Mouse (Mus musculus): ENCODE measurements around the gene Arx. TPM values are rescaled to one million over a fixed set of nuclear protein-coding genes. Genes with fewer than 3 reads are reported as not detected.

Gene Arx
- polyA plus RNA-seq, 1 experiment from 2014 or later: 51.3 TPM

DNA sequence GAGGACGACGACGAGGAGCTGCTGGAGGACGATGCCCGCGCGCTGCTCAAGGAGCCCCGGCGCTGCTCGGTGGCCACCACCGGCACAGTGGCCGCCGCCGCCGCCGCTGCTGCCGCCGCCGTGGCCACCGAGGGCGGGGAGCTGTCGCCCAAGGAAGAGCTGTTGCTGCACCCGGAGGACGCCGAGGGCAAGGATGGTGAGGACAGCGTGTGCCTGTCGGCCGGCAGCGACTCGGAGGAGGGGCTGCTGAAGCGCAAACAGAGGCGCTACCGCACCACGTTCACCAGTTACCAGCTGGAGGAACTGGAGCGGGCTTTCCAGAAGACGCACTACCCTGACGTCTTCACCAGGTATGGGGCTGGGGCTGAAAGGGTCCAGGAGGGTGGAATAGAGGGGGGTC, 2.8 kb downstream of the Arx start:
- Histone ChIP-seq H3K36me3 (ENCODE audit: control insufficient read depth, insufficient read depth, low read length) (no peaks in the 10 kb centered on the region), H3K27ac (ENCODE audit: low read depth, low read length) (peak overlapping the region; percentile 57; the same call in 1 of the 2 replicates), H3K9ac (ENCODE audit: low read length) (peak overlapping the region; percentile 80), H3K9me3 (ENCODE audit: control insufficient read depth, low read length) (no peaks in the 10 kb centered on the region), H3K4me2 (ENCODE audit: low read depth, low read length, severe bottlenecking) (peak overlapping the region; percentile 53), H3K27me3 (ENCODE audit: control insufficient read depth, insufficient read depth, low read length) (no peaks in the 10 kb centered on the region; the same call in 1 of the 2 replicates), H3K4me3 (ENCODE audit: low read depth, low read length) (peak overlapping the region; percentile 58), H3K4me1 (replicated peaks; ENCODE audit: control insufficient read depth, insufficient read depth, low read length) (no peaks in the 10 kb centered on the region)
- DNase-seq (ENCODE audit: low spot score) (peak; percentile 62), ATAC-seq (replicated peaks; ENCODE audit: low FRiP score) (no peak)
- 6% methylated on average over 33 of the region's 37 CpGs for WGBS

DNA sequence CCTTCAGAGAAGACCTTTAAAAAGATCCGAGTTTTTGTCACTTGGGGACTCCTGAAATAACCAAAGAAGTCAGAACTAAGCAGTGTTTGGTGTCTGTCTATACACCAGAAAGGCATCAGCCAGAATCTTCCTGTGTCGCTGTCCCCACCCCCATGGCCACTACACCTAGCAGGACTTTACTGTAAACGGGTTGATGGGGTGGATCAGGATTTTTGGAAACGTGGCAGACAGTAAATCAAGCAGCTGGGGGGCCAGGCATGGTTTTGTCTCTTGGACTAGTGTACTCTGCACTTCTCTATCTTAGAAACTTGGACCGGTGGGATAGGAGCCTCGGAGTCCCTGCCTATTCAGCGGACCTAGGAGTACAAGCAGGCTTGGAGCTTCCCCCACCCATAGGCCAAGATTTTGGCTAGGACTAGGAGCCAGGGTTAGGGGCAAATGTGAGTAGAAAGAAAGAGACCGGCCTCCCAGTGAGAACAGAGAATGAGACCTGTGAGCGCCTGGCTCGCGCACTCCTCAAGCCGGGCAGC, 3.7 kb downstream of the Arx start:
- Histone ChIP-seq H3K9ac (ENCODE audit: low read length) (peak overlapping the region; percentile 80), H3K27me3 (ENCODE audit: control insufficient read depth, insufficient read depth, low read length) (no peaks in the 10 kb centered on the region; the same call in 1 of the 2 replicates)
- no peak for DNase-seq (ENCODE audit: low spot score)

DNA sequence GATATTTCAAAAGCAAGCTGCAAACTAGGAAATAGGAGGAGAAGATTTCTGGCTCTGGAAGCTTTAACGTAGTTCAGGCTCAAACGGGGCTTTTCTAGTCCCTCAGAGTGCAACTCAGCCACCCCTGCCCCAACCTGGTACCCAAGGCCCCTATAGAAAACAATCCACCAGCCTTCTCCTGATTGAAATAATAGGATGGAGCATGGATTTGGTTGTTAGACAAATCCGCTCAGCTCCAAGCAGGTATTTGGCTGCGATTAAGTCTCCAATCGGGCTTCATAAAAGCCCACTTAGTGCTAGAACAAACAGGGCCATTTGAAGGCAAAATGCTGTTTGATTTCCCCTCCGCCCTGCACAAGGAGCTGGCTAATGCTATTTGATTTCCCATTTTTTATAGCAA, 5.8 kb downstream of the Arx start:
- peak overlapping the region; percentile 64 for H3K27ac ChIP-seq (ENCODE audit: low read depth, low read length)
- ATAC-seq (replicated peaks; ENCODE audit: low FRiP score): no peak
- 22% methylated on average over 6 of the region's 6 CpGs for WGBS
- H3K27me3 ChIP-seq (ENCODE audit: control insufficient read depth, insufficient read depth, low read length): peaks cover 2% of the 10 kb centered on the region
- no peaks in the 10 kb centered on the region for H3K4me1 ChIP-seq (replicated peaks; ENCODE audit: control insufficient read depth, insufficient read depth, low read length)
- H3K36me3 ChIP-seq (ENCODE audit: control insufficient read depth, insufficient read depth, low read length): no peaks in the 10 kb centered on the region
- no peak for DNase-seq (ENCODE audit: low spot score)
- peak overlapping the region; percentile 53 for H3K4me2 ChIP-seq (ENCODE audit: low read depth, low read length, severe bottlenecking)
- H3K9me3 ChIP-seq (ENCODE audit: control insufficient read depth, low read length): no peaks in the 10 kb centered on the region
- peak overlapping the region; percentile 58 for H3K4me3 ChIP-seq (ENCODE audit: low read depth, low read length)
- H3K9ac ChIP-seq (ENCODE audit: low read length): peak overlapping the region; percentile 80

More for the DNA sequence above, 3.7 kb downstream of the Arx start:
- H3K9me3 ChIP-seq (ENCODE audit: control insufficient read depth, low read length): no peaks in the 10 kb centered on the region
- H3K4me2 ChIP-seq (ENCODE audit: low read depth, low read length, severe bottlenecking): peak overlapping the region; percentile 53
- 19% methylated on average over 12 of the region's 12 CpGs for WGBS
- peak overlapping the region; percentile 58 for H3K4me3 ChIP-seq (ENCODE audit: low read depth, low read length)
- no peaks in the 10 kb centered on the region for H3K36me3 ChIP-seq (ENCODE audit: control insufficient read depth, insufficient read depth, low read length)
- H3K4me1 ChIP-seq (replicated peaks; ENCODE audit: control insufficient read depth, insufficient read depth, low read length): no peaks in the 10 kb centered on the region
- H3K27ac ChIP-seq (ENCODE audit: low read depth, low read length): peak overlapping the region; percentile 57
- no peak for ATAC-seq (replicated peaks; ENCODE audit: low FRiP score)

DNA sequence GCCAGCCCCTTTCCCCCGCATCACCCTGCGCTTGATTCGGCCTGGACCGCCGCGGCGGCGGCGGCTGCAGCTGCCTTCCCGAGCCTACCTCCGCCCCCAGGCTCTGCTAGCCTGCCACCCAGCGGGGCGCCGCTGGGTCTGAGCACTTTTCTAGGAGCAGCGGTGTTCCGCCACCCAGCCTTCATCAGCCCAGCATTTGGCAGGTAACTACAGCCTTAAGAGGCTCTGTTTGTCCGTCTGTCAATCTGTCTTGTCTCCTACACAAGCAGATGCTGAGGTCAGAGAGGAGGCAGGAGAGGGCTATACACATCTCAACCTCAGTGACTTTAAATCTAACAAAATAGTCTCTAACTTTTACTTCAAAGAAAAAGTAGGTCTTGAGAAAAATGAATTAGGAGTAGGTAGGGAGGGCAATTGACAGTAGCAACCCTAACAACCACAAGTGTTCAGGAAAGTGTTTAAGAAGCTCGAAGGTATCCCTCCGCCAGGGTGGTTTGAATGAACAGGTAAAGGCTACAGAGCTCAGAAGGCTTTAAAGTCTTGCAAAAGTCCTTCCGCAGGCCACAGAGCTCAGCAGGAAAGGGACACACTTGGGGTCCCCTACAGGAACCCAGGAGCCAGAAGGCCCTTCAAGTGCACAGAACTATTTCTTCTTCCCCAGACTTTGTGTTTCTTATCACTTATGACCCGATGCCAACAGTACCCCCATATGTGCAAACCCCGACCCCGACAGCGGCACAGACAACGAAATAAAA, 8.7 kb downstream of the Arx start:
- H3K4me2 ChIP-seq (ENCODE audit: low read depth, low read length, severe bottlenecking): peak overlapping the region; percentile 38
- peaks cover 2% of the 10 kb centered on the region for H3K27me3 ChIP-seq (ENCODE audit: control insufficient read depth, insufficient read depth, low read length)
- H3K36me3 ChIP-seq (ENCODE audit: control insufficient read depth, insufficient read depth, low read length): no peaks in the 10 kb centered on the region
- H3K27ac ChIP-seq (ENCODE audit: low read depth, low read length): peak overlapping the region; percentile 66
- no peak for ATAC-seq (replicated peaks; ENCODE audit: low FRiP score)
- 0 out of 2 replicates have a peak, but pooled peaks cover 4% of the 10 kb centered on the region for H3K4me1 ChIP-seq (replicated peaks; ENCODE audit: control insufficient read depth, insufficient read depth, low read length)
- peak; percentile 54 for DNase-seq (ENCODE audit: low spot score)
- H3K4me3 ChIP-seq (ENCODE audit: low read depth, low read length): peak overlapping the region; percentile 9; the same call in 1 of the 2 replicates
- H3K9ac ChIP-seq (ENCODE audit: low read length): peak overlapping the region; percentile 43
- H3K9me3 ChIP-seq (ENCODE audit: control insufficient read depth, low read length): no peaks in the 10 kb centered on the region
- 18% methylated on average over 25 of the region's 25 CpGs for WGBS

DNA sequence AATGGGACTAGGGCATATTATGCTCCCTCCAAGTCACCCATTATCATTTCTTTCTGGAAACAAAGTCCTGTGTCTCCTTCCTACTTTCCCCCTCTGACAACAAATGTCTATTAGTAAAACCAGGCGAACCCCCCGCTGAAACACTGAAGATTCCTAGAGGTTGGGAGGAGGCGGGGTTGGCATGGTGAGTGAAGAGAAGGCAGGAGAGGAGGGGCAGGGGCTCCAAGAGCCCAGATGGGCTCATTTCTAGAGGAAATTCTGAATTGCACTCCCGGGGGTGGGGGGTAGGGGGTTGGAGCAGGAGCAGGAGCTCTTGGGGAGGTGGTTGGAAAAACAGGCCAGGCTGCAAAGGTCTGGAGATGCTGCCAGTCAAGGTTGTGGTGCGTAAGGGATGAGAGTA, 9.6 kb downstream of the Arx start:
- no peak for ATAC-seq (replicated peaks; ENCODE audit: low FRiP score)
- 0 out of 2 replicates have a peak overlapping the region, but pooled peaks have one; percentile 5 for H3K4me3 ChIP-seq (ENCODE audit: low read depth, low read length)
- H3K9me3 ChIP-seq (ENCODE audit: control insufficient read depth, low read length): no peaks in the 10 kb centered on the region
- H3K27ac ChIP-seq (ENCODE audit: low read depth, low read length): peak overlapping the region; percentile 74
- H3K4me1 ChIP-seq (replicated peaks; ENCODE audit: control insufficient read depth, insufficient read depth, low read length): peaks cover 4% of the 10 kb centered on the region; the same call in 1 of the 2 replicates
- no peaks in the 10 kb centered on the region for H3K36me3 ChIP-seq (ENCODE audit: control insufficient read depth, insufficient read depth, low read length)
- peak overlapping the region; percentile 50 for H3K9ac ChIP-seq (ENCODE audit: low read length)
- peaks cover 2% of the 10 kb centered on the region for H3K27me3 ChIP-seq (ENCODE audit: control insufficient read depth, insufficient read depth, low read length)
- DNase-seq (ENCODE audit: low spot score): peak; percentile 54
- 31% methylated on average over 5 of the region's 5 CpGs for WGBS
- H3K4me2 ChIP-seq (ENCODE audit: low read depth, low read length, severe bottlenecking): peak overlapping the region; percentile 43

DNA sequence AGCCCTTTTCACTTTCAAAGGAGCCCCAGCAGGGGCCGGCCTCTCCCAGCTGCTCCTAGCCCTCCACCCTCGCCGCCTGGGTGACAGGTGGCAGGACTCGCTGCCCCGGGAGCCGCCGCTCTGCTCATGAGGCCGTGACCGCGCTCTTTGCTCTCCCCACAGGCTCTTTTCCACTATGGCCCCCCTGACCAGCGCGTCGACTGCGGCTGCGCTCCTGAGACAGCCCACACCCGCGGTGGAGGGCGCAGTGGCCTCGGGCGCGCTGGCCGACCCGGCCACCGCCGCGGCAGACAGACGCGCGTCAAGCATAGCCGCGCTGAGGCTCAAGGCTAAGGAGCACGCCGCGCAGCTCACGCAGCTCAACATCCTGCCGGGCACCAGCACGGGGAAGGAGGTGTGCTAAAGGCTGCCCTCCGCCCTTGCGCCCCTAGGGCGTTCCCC, 10.8 kb downstream of the Arx start:
- no peaks in the 10 kb centered on the region for H3K36me3 ChIP-seq (ENCODE audit: control insufficient read depth, insufficient read depth, low read length)
- H3K4me1 ChIP-seq (replicated peaks; ENCODE audit: control insufficient read depth, insufficient read depth, low read length): peaks cover 4% of the 10 kb centered on the region; the same call in 1 of the 2 replicates
- H3K27ac ChIP-seq (ENCODE audit: low read depth, low read length): peak overlapping the region; percentile 74
- peaks cover 2% of the 10 kb centered on the region for H3K27me3 ChIP-seq (ENCODE audit: control insufficient read depth, insufficient read depth, low read length)
- H3K9ac ChIP-seq (ENCODE audit: low read length): peak overlapping the region; percentile 52
- H3K4me3 ChIP-seq (ENCODE audit: low read depth, low read length): peak overlapping the region; percentile 14
- WGBS: 10% methylated on average over 40 of the region's 40 CpGs
- DNase-seq (ENCODE audit: low spot score): peak; percentile 73
- H3K9me3 ChIP-seq (ENCODE audit: control insufficient read depth, low read length): no peaks in the 10 kb centered on the region
- H3K4me2 ChIP-seq (ENCODE audit: low read depth, low read length, severe bottlenecking): peak overlapping the region; percentile 43
- ATAC-seq (replicated peaks; ENCODE audit: low FRiP score): peak; percentile 13

DNA sequence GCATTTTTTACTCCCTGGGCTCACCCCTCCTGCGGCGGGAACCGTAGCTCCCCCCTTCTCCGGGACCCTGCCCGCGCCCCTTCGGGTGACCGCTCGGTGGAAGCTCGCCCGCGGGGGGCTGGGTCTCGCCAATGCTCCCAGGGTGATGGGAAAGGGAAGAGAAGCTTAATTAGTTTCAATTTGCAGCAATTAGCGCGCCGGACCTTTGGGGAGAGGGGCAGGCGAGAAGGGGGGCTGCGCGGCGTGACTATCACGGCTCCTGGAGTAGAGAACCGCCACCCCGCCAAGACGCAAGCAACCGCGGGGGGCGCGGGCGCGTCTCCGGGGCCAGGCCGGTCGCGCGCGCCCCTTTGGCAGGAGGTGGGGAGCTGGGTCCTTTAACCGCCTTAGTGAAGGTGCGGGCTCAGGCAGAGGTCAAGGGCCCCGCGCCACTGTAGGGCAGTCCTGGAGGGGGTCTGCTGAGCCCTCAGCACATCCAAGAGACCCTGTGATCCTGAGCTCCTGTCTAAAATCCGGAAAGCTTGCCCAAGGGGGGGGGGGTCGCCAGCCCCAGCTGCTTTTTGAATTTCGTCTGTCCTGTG, 12.9 kb downstream of the Arx start:
- Histone ChIP-seq H3K9me3 (ENCODE audit: control insufficient read depth, low read length) (no peaks in the 10 kb centered on the region), H3K4me2 (ENCODE audit: low read depth, low read length, severe bottlenecking) (peak overlapping the region; percentile 54), H3K36me3 (ENCODE audit: control insufficient read depth, insufficient read depth, low read length) (no peaks in the 10 kb centered on the region), H3K4me3 (ENCODE audit: low read depth, low read length) (peak overlapping the region; percentile 21; the same call in 1 of the 2 replicates), H3K9ac (ENCODE audit: low read length) (peak overlapping the region; percentile 41), H3K27ac (ENCODE audit: low read depth, low read length) (peak overlapping the region; percentile 79), H3K27me3 (ENCODE audit: control insufficient read depth, insufficient read depth, low read length) (peaks cover 2% of the 10 kb centered on the region), H3K4me1 (replicated peaks; ENCODE audit: control insufficient read depth, insufficient read depth, low read length) (peaks cover 4% of the 10 kb centered on the region; the same call in 1 of the 2 replicates)
- ATAC-seq (replicated peaks; ENCODE audit: low FRiP score) (peak; percentile 31), DNase-seq (ENCODE audit: low spot score) (peak; percentile 79)
- 17% methylated on average over 42 of the region's 43 CpGs for WGBS

DNA sequence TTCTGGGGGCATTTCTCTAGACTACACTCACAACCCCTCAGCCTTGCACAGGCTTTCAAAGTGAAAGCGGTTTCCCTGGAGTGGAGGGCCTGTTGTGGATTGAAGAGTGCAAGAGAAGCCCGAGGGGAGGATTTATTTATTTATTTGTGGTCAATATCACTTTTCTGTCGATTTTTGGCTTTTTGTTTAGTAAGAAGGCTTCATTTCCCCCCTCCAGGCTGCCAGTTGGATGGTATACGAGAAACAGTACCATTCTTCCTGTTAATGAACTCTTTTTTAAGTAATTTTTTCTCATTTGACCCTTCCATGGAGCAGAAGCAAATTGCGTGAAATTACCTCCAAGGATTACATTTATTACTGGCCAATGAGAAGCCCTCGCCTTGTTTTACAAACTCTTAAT, 13.5 kb downstream of the Arx start:
- Histone ChIP-seq H3K36me3 (ENCODE audit: control insufficient read depth, insufficient read depth, low read length) (no peaks in the 10 kb centered on the region), H3K27me3 (ENCODE audit: control insufficient read depth, insufficient read depth, low read length) (peaks cover 2% of the 10 kb centered on the region), H3K4me3 (ENCODE audit: low read depth, low read length) (no peak overlapping the region), H3K27ac (ENCODE audit: low read depth, low read length) (peak overlapping the region; percentile 79), H3K4me1 (replicated peaks; ENCODE audit: control insufficient read depth, insufficient read depth, low read length) (peaks cover 4% of the 10 kb centered on the region; the same call in 1 of the 2 replicates), H3K4me2 (ENCODE audit: low read depth, low read length, severe bottlenecking) (peak overlapping the region; percentile 54; the same call in 1 of the 2 replicates), H3K9ac (ENCODE audit: low read length) (no peak overlapping the region; the same call in 1 of the 2 replicates), H3K9me3 (ENCODE audit: control insufficient read depth, low read length) (no peaks in the 10 kb centered on the region)
- WGBS: 14% methylated on average over 6 of the region's 6 CpGs
- ATAC-seq (replicated peaks; ENCODE audit: low FRiP score) (no peak; the same call in 1 of the 2 replicates), DNase-seq (ENCODE audit: low spot score) (no peak)

Data from forebrain, embryonic 11.5 days (tissue).